Mouse (Mus musculus) CD4-positive, CD25-positive, alpha-beta regulatory T cell, adult 2 months (primary cell): Measurements from ENCODE around the gene Cped1.

Experiments
- DNase-seq: peaks from one replicate; pipeline ENCODE4 v3.0.0-alpha.2; 2012; ENCODE audit warnings: low read depth, low spot score

Gene Cped1

GRCm38 (mm10) chr6:22292056-22292455 lies 306.3 kb downstream of the Cped1 start:
- DNase-seq = no peak

- DNase-seq = no peak
Observed at GRCm38 (mm10) chr6:22293922-22294321, 308.2 kb downstream of the Cped1 start.

GRCm38 (mm10) chr6:22297028-22297427 lies 311.3 kb downstream of the Cped1 start:
- no peak for DNase-seq

DNA sequence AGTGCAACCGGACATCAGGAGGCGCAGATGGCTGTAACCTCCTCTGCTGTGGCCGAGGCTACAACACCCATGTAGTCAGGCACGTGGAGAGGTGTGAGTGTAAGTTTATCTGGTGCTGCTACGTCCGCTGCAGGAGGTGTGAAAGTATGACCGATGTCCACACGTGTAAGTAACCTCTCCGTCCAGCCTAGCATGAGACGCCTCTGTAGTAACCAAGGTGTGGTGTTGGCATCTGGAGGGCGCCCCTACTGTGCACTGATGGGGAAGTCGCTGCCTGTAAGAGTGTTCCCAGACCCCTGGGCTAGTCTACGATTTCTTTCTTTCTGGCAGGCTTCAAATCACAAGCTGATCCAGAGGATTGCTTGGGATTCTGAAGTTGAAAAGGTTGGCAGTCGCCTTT lies 312.3 kb downstream of the Cped1 start:
- no peak for DNase-seq
